Mouse (Mus musculus) neural tube, embryonic 15.5 days (tissue): ENCODE results near the gene Tcea3. TPM values are rescaled to one million over a fixed set of nuclear protein-coding genes. Genes with fewer than 3 reads are reported as not detected.

Source experiments
- ATAC-seq: fragments of 200-750 bp; cut with Nextera tagmentation; 2 replicates; pipeline ENCODE4 v1.8.0; 2017; ENCODE audit warnings: mild to moderate bottlenecking, moderate TSS enrichment, moderate library complexity; ENCODE audit not compliant: low FRiP score
- H3K27ac ChIP-seq: fragments of 300-500 bp; sonication (generic); replicated peaks from 2 replicates; pipeline ENCODE4 v1.5.1; 2015; ENCODE audit warnings: mild to moderate bottlenecking, inconsistent platforms
- H3K27me3 ChIP-seq: fragments of 300-500 bp; sonication (generic); replicated peaks from 2 replicates; pipeline ENCODE4 v1.6.1; 2015; ENCODE audit warnings: inconsistent platforms
- H3K36me3 ChIP-seq: fragments of 300-500 bp; sonication (generic); 2 replicates; pipeline ENCODE4 v1.6.1; 2015; ENCODE audit warnings: inconsistent platforms
- H3K4me1 ChIP-seq: fragments of 300-500 bp; sonication (generic); 2 replicates; pipeline ENCODE4 v1.6.1; 2015; ENCODE audit warnings: inconsistent platforms
- H3K4me2 ChIP-seq: fragments of 300-500 bp; sonication (generic); 2 replicates; pipeline ENCODE4 v1.6.1; 2015; ENCODE audit warnings: inconsistent platforms, mild to moderate bottlenecking, moderate library complexity
- H3K4me3 ChIP-seq: fragments of 300-500 bp; sonication (generic); replicated peaks from 2 replicates; pipeline ENCODE4 v1.5.1; 2015; ENCODE audit warnings: mild to moderate bottlenecking, inconsistent platforms
- H3K9ac ChIP-seq: fragments of 300-500 bp; sonication (generic); replicated peaks from 2 replicates; pipeline ENCODE4 v1.6.1; 2015; ENCODE audit warnings: mild to moderate bottlenecking, inconsistent platforms
- H3K9me3 ChIP-seq: fragments of 300-500 bp; sonication (generic); replicated peaks from 2 replicates; pipeline ENCODE4 v1.6.1; 2016; ENCODE audit warnings: inconsistent platforms
- WGBS: fragments of 180-500 bp; shearing (Covaris S2); methylation state at CpG from one replicate; pipeline ENCODE4 v1.1.7; 2015; ENCODE audit warnings: mixed read lengths; 5-methylcytosine and 5-hydroxymethylcytosine counted together
- polyA plus RNA-seq: library from polyadenylated mRNA; unstranded; fragments of >200 nt; fragmentation: Nextera tagmentation; extraction: Ambion mirVana; gene quantifications from 2 replicates; pipeline ENCODE4 v1.2.1, GENCODE M21; 2015

The Tcea3 gene
- polyA plus RNA-seq, 1 experiment from 2014 or later, result 2.2 TPM

DNA sequence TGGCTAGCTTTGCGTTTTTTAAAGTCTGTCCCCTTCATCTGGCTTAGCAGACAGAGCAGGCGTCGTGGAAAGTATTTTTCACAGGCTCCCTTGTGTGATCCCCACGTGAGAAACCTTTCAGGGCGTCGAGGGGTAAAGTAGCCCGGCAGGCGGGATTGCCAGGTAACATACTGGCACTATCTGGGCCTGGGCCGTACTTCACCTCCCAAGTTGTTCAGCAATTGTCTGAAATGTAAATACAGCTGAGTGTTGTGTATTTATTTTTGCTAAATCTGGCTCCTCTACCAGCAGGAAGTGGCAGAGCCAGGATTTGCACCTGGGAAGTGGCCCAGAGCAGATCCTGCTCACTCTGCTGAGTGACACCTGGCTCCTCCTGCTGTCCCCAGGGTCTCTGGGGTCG lies 30.5 kb upstream of the Tcea3 start:
- no peak for ATAC-seq
- peaks cover 34% of the 10 kb centered on the region for H3K4me1 ChIP-seq
- H3K9ac ChIP-seq, result no peak overlapping the region
- H3K9me3 ChIP-seq, result no peaks in the 10 kb centered on the region
- no peak overlapping the region for H3K4me2 ChIP-seq
- no peak overlapping the region for H3K4me3 ChIP-seq
- H3K27me3 ChIP-seq, result 0 out of 2 replicates have a peak, but pooled peaks cover 3% of the 10 kb centered on the region
- 62% methylated on average over 10 of the region's 10 CpGs for WGBS
- no peak overlapping the region; the same call in 1 of the 2 replicates for H3K27ac ChIP-seq
- no peaks in the 10 kb centered on the region for H3K36me3 ChIP-seq

- H3K27ac ChIP-seq, result peak overlapping the region; percentile 80
- H3K27me3 ChIP-seq, result 0 out of 2 replicates have a peak, but pooled peaks cover 3% of the 10 kb centered on the region
- peak overlapping the region; percentile 36 for H3K4me2 ChIP-seq
- 0 out of 2 replicates have a peak overlapping the region, but pooled peaks have one; percentile 7 for H3K4me3 ChIP-seq
- H3K9me3 ChIP-seq, result no peaks in the 10 kb centered on the region
- peak; percentile 70 for ATAC-seq
- H3K9ac ChIP-seq, result peak overlapping the region; percentile 30; the same call in 1 of the 2 replicates
- peaks cover 34% of the 10 kb centered on the region for H3K4me1 ChIP-seq
- no peaks in the 10 kb centered on the region for H3K36me3 ChIP-seq
- WGBS, result 8% methylated on average over 18 of the region's 18 CpGs
Observed at GRCm38 (mm10) chr4:136218595-136219214, 28.8 kb upstream of the Tcea3 start.

DNA sequence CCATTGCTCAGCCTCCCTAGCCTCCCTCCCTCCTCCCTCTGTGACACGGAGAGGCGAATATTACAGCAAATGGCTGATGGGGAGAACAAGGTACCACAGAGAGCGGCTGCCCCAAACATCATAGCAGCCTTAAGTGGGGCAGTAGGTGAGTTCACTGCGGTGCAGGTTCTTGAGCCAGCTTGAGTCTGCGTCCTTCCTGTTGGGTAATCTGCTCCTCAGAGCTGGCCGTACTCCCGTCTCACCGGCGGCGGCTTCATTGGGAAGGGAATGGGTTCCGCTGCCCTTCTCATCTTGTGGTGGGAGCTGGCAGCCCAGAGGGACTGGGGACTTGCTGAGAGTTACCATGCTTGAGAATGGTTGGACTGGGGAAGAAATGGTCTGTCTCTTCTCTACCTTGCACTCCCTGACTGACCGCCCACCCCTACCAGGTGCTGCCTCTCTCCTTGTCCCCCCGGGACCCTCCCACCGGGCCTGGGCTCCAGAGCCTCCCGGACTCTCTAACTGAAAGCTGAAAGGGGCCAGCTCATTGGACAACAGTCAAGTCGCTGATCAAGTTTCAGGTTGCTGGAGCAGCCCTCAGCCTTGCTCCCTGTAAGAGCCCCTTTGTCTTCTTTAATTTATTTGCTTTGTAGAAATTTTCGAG lies 27.3 kb upstream of the Tcea3 start:
- no peak overlapping the region for H3K4me3 ChIP-seq
- H3K4me2 ChIP-seq, result peak overlapping the region; percentile 15; the same call in 1 of the 2 replicates
- no peak for ATAC-seq
- H3K27ac ChIP-seq, result 0 out of 2 replicates have a peak overlapping the region, but pooled peaks have one; percentile 33
- no peaks in the 10 kb centered on the region for H3K36me3 ChIP-seq
- H3K9me3 ChIP-seq, result no peaks in the 10 kb centered on the region
- 0 out of 2 replicates have a peak, but pooled peaks cover 3% of the 10 kb centered on the region for H3K27me3 ChIP-seq
- 17% methylated on average over 17 of the region's 17 CpGs for WGBS
- no peak overlapping the region for H3K9ac ChIP-seq
- peaks cover 42% of the 10 kb centered on the region for H3K4me1 ChIP-seq

DNA sequence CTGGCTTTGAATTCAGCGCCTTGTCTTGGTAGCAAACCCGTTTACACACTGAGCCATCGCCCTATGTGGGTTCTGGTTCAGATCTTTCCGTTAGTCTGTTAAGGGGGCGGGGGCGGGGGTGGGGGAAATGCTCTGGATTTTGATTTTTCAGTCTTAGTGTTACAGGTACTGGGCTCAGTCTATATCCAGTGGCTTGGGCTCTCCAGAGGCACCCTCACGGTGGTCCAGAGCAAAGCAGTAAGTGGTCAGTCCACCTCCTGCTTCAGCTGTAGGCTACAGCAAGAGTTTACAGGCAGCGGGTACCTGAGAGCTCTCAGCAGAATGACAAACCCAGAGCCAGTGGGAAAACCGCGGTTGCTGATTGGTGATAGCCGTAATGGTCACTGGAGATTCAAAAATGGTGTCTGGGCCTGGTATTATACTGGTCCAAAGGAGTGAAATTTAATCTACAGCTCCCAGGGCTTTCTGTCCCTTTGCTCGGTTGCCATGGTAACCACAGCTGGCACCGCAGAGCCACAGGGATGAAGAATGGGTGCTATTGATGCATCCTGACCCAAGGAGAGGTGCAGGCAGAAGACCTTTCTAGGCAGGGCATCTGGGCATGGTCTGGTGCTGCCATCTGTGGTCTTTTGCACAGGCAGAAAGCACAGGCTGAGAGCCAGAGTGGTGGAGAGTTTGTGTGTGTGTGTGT lies 23.8 kb upstream of the Tcea3 start:
- Histone ChIP-seq H3K4me3 (no peak overlapping the region), H3K27me3 (0 out of 2 replicates have a peak, but pooled peaks cover 3% of the 10 kb centered on the region), H3K36me3 (no peaks in the 10 kb centered on the region), H3K27ac (peak overlapping the region; percentile 66), H3K4me2 (no peak overlapping the region; the same call in 1 of the 2 replicates), H3K4me1 (peaks cover 31% of the 10 kb centered on the region), H3K9me3 (no peaks in the 10 kb centered on the region), H3K9ac (no peak overlapping the region)
- ATAC-seq, result 0 out of 2 replicates have a peak, but pooled peaks have one; percentile 43
- 54% methylated on average over 13 of the region's 13 CpGs for WGBS

GRCm38 (mm10) chr4:136224240-136224559 lies 23.3 kb upstream of the Tcea3 start:
- Histone ChIP-seq H3K27ac (peak overlapping the region; percentile 66), H3K27me3 (0 out of 2 replicates have a peak, but pooled peaks cover 3% of the 10 kb centered on the region), H3K4me3 (no peak overlapping the region), H3K9ac (no peak overlapping the region), H3K36me3 (no peaks in the 10 kb centered on the region), H3K4me2 (no peak overlapping the region), H3K4me1 (peaks cover 26% of the 10 kb centered on the region), H3K9me3 (no peaks in the 10 kb centered on the region)
- 40% methylated on average over 4 of the region's 5 CpGs for WGBS
- 0 out of 2 replicates have a peak, but pooled peaks have one; percentile 25 for ATAC-seq

DNA sequence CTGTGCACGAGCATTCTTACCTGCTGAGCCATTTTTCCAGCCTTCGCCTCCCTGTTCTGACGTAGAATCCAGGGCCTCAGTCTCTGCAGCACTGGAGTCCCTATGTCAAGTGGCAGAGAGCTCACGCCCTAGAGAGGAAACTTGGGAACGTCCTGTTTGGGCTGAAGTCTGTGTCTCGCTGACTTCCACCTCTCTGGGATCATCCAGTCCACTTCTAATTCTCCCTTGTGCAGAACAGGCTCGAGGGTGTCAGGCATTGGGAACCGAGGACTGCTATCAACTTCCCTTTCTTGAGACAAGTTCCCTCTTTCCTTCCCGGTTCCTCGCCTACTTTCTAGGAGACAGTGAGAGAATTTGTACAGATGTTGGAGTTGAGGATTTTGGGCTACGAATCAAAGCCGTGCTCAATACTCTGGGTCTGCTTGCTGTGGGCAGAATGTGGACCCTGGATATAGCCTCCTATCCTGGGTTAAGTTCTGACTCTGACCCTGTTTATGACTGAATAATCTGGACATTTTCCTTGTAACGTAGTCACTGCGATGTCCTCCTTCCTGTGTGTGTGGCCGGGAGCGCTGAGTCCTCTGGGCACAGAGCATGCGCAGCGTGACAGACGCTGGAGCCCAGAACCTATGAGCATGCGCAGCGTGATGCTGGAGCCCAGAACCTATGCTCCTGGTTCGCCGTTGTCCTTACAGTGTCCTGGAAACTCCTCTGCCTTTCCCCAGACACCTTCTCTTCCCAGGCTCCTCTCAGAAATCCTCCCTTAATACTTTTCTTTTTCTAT lies 22.7 kb upstream of the Tcea3 start:
- Histone ChIP-seq H3K9me3 (no peaks in the 10 kb centered on the region), H3K4me2 (no peak overlapping the region), H3K27ac (peak overlapping the region; percentile 66), H3K27me3 (0 out of 2 replicates have a peak, but pooled peaks cover 3% of the 10 kb centered on the region), H3K9ac (no peak overlapping the region), H3K36me3 (no peaks in the 10 kb centered on the region), H3K4me3 (no peak overlapping the region), H3K4me1 (peaks cover 22% of the 10 kb centered on the region)
- 83% methylated on average over 23 of the region's 23 CpGs for WGBS
- no peak for ATAC-seq

GRCm38 (mm10) chr4:136227408-136227807 lies 20.1 kb upstream of the Tcea3 start:
- Histone ChIP-seq H3K27ac (no peak overlapping the region), H3K4me2 (no peak overlapping the region), H3K4me1 (peaks cover 15% of the 10 kb centered on the region), H3K36me3 (no peaks in the 10 kb centered on the region), H3K4me3 (no peak overlapping the region), H3K9me3 (no peaks in the 10 kb centered on the region), H3K9ac (no peak overlapping the region), H3K27me3 (no peaks in the 10 kb centered on the region)
- 81% methylated on average over 7 of the region's 7 CpGs for WGBS
- no peak for ATAC-seq

DNA sequence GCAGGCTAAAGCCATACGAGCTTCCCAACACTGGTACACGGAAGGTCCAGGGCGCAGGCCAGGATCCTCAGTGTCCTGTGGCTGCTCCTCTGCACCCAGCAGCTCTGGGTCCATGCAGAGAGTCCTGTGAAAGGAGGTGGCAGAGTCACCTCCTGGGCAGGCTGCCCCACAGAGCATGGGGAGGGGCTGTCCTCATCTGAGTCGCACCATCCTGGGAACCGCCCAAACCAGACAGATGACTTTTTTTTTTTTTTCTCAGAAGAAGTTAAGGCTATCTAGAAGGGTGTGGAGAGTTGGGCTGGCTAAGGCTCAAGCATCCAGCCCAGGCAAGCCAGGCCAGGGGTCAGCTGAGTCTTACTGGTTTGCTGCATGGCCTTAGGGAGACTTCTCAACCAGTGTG lies 18.9 kb upstream of the Tcea3 start:
- Histone ChIP-seq H3K36me3 (no peaks in the 10 kb centered on the region), H3K9ac (no peak overlapping the region), H3K27ac (no peak overlapping the region), H3K4me1 (peaks cover 10% of the 10 kb centered on the region), H3K4me2 (no peak overlapping the region), H3K4me3 (no peak overlapping the region), H3K9me3 (no peaks in the 10 kb centered on the region), H3K27me3 (no peaks in the 10 kb centered on the region)
- 88% methylated on average over 5 of the region's 5 CpGs for WGBS
- no peak for ATAC-seq

GRCm38 (mm10) chr4:136238669-136239068 lies 8.9 kb upstream of the Tcea3 start:
- H3K4me1 ChIP-seq, result no peaks in the 10 kb centered on the region
- H3K9me3 ChIP-seq, result no peaks in the 10 kb centered on the region
- no peaks in the 10 kb centered on the region for H3K36me3 ChIP-seq
- H3K4me2 ChIP-seq, result no peak overlapping the region
- no peak for ATAC-seq
- H3K4me3 ChIP-seq, result no peak overlapping the region
- no peak overlapping the region for H3K27ac ChIP-seq
- no peak overlapping the region for H3K9ac ChIP-seq
- WGBS, result 27% methylated on average over 13 of the region's 13 CpGs
- H3K27me3 ChIP-seq, result peaks cover 17% of the 10 kb centered on the region

- no peaks in the 10 kb centered on the region for H3K9me3 ChIP-seq
- H3K4me2 ChIP-seq, result no peak overlapping the region
- no peaks in the 10 kb centered on the region for H3K36me3 ChIP-seq
- no peak overlapping the region for H3K4me3 ChIP-seq
- H3K27me3 ChIP-seq, result peaks cover 17% of the 10 kb centered on the region
- ATAC-seq, result no peak
- 67% methylated on average over 9 of the region's 9 CpGs for WGBS
- no peaks in the 10 kb centered on the region for H3K4me1 ChIP-seq
- H3K27ac ChIP-seq, result no peak overlapping the region
- no peak overlapping the region for H3K9ac ChIP-seq
Observed at GRCm38 (mm10) chr4:136239111-136239510, 8.4 kb upstream of the Tcea3 start.

- H3K4me1 ChIP-seq, result no peaks in the 10 kb centered on the region
- ATAC-seq, result no peak
- WGBS, result 13% methylated on average over 8 of the region's 8 CpGs
- no peak overlapping the region for H3K4me2 ChIP-seq
- no peak overlapping the region for H3K27ac ChIP-seq
- H3K4me3 ChIP-seq, result no peak overlapping the region
- H3K27me3 ChIP-seq, result peaks cover 19% of the 10 kb centered on the region
- H3K9ac ChIP-seq, result no peak overlapping the region
- no peaks in the 10 kb centered on the region for H3K9me3 ChIP-seq
- H3K36me3 ChIP-seq, result no peaks in the 10 kb centered on the region
Observed at GRCm38 (mm10) chr4:136239622-136240021, 7.9 kb upstream of the Tcea3 start.
